ENCODE assay signal across 12 mouse cellular contexts in the genomic region with DNA sequence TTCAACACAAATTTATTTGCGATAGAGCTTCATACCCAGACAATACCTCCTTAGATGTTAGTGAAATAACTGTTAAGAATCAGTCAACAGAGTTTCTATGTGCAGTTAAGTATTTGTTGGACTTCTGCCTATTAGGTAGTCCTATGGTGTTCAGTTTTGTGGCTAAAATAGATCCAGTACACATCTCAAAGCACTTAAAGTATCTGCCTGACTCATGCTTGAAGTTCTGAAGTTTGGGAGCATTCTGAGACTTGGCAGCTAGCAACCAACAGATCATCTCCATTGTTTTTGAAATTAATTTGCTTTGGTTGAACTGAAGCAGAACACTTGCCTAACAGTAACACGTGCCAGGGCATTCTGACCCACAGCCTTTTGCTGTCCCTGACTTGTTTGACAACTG. TPM values are rescaled to one million over a fixed set of nuclear protein-coding genes. Genes with fewer than 3 reads are reported as not detected.
DNase-seq lines count a peak whose midpoint lies in the region; ATAC-seq lines count a peak whose summit lies in the region.
"Had no signal": no experiment of that assay in that cellular context is flagged by ENCODE, and none has a peak within 500 bp of the region (broad histone marks: within the 10 kb centered on the region; RNA-seq: fewer than 3 reads in every experiment).

No protein-coding gene starts in this region.

- peaks cover 41% of the 10 kb centered on the region for H3K4me1 ChIP-seq in heart, embryonic 10.5 days
- peaks cover 34% of the 10 kb centered on the region for H3K4me1 ChIP-seq in limb, embryonic 13.5 days
- H3K4me1 ChIP-seq in limb, embryonic 10.5 days: peaks cover 19% of the 10 kb centered on the region
- peaks cover 18% of the 10 kb centered on the region for H3K4me1 ChIP-seq in limb, embryonic 15.5 days

- intact Hi-C loops in heart, postnatal 10 days (cut with DNase I): loop anchor here (1.0 kb wide), 1 partner anchor 28 kb away; no protein-coding TSS in a partner anchor

- DNase-seq in heart, embryonic 10.5 days (ENCODE audit: low spot score): no peak
- DNase-seq in heart, postnatal 10 days: no peak
- no peak for DNase-seq in limb, embryonic 10.5 days (ENCODE audit: low spot score)
- peak; percentile 41 for DNase-seq in 416B (ENCODE audit: low read depth)
- no peak for DNase-seq in kidney, postnatal 4 days
- DNase-seq: adrenal gland, postnatal 25 days; cerebellum, adult 8-10 months; liver, embryonic 13.5 days had no signal

- H3K4me3 ChIP-seq in heart, embryonic 10.5 days: no peak overlapping the region
- H3K4me3 ChIP-seq in limb, embryonic 13.5 days: no peak overlapping the region
- H3K4me3 ChIP-seq in limb, embryonic 10.5 days: no peak overlapping the region
- H3K4me3 ChIP-seq in limb, embryonic 15.5 days: no peak overlapping the region
- H3K4me3 ChIP-seq: forebrain, embryonic 13.5 days; liver, embryonic 13.5 days had no signal

- ATAC-seq in limb, embryonic 13.5 days (ENCODE audit: low FRiP score, low read depth): no peak
- no peak for ATAC-seq in limb, embryonic 15.5 days (ENCODE audit: insufficient number of reproducible peaks, low FRiP score, low TSS enrichment, low read depth)
- ATAC-seq in granulocyte monocyte progenitor cell, adult 5-6 weeks (replicated peaks; ENCODE audit: poor library complexity, severe bottlenecking): no peak
- ATAC-seq: forebrain, embryonic 13.5 days had no signal

- H3K9me3 ChIP-seq in heart, embryonic 10.5 days: no peaks in the 10 kb centered on the region
- H3K9me3 ChIP-seq in limb, embryonic 13.5 days: no peaks in the 10 kb centered on the region
- no peaks in the 10 kb centered on the region for H3K9me3 ChIP-seq in limb, embryonic 10.5 days (replicated peaks)
- H3K9me3 ChIP-seq in limb, embryonic 15.5 days: no peaks in the 10 kb centered on the region
- H3K9me3 ChIP-seq: forebrain, embryonic 13.5 days; liver, embryonic 13.5 days had no signal

- 81% methylated on average over 2 of the region's 2 CpGs for WGBS in heart, embryonic 10.5 days
- 52% methylated on average over 2 of the region's 2 CpGs for WGBS in limb, embryonic 13.5 days
- 83% methylated on average over 2 of the region's 2 CpGs for WGBS in limb, embryonic 10.5 days
- WGBS in limb, embryonic 15.5 days: 50% methylated on average over 2 of the region's 2 CpGs

- H3K27ac ChIP-seq in heart, embryonic 10.5 days: peak overlapping the region; percentile 67; the same call in 1 of the 2 replicates
- H3K27ac ChIP-seq in limb, embryonic 13.5 days: peak overlapping the region; percentile 22; the same call in 1 of the 2 replicates
- no peak overlapping the region for H3K27ac ChIP-seq in limb, embryonic 10.5 days
- H3K27ac ChIP-seq in limb, embryonic 15.5 days: peak overlapping the region; percentile 65; the same call in 1 of the 2 replicates
- H3K27ac ChIP-seq: forebrain, embryonic 13.5 days; liver, embryonic 13.5 days had no signal

- H3K4me2 ChIP-seq in limb, embryonic 13.5 days (replicated peaks): no peak overlapping the region
- H3K4me2 ChIP-seq in limb, embryonic 15.5 days: no peak overlapping the region

- H3K36me3 ChIP-seq in heart, embryonic 10.5 days: no peaks in the 10 kb centered on the region
- no peaks in the 10 kb centered on the region for H3K36me3 ChIP-seq in limb, embryonic 13.5 days
- 0 out of 2 replicates have a peak, but pooled peaks cover 4% of the 10 kb centered on the region for H3K36me3 ChIP-seq in limb, embryonic 10.5 days
- no peaks in the 10 kb centered on the region for H3K36me3 ChIP-seq in limb, embryonic 15.5 days

- no peak overlapping the region for H3K9ac ChIP-seq in limb, embryonic 13.5 days
- no peak overlapping the region for H3K9ac ChIP-seq in limb, embryonic 15.5 days
- H3K9ac ChIP-seq: forebrain, embryonic 13.5 days; liver, embryonic 13.5 days had no signal

- no peaks in the 10 kb centered on the region for H3K27me3 ChIP-seq in heart, embryonic 10.5 days (ENCODE audit: insufficient read depth, poor library complexity, severe bottlenecking)
- no peaks in the 10 kb centered on the region for H3K27me3 ChIP-seq in limb, embryonic 13.5 days
- no peaks in the 10 kb centered on the region for H3K27me3 ChIP-seq in limb, embryonic 10.5 days (ENCODE audit: low read depth, poor library complexity, severe bottlenecking)
- no peaks in the 10 kb centered on the region for H3K27me3 ChIP-seq in limb, embryonic 15.5 days
- H3K27me3 ChIP-seq: forebrain, embryonic 13.5 days; liver, embryonic 13.5 days had no signal

RNA-seq across cellular contexts. Expression of gene Mbnl1, which starts 59.2 kb away (rescaled TPM):
- polyA plus RNA-seq in heart, embryonic 10.5 days (2016; fragmentation: Nextera tagmentation; extraction: Ambion mirVana): 66.5 and 71.7 TPM in 2 replicates
- 100 to 1,000 TPM; 185 to 187 TPM for total RNA-seq in heart, postnatal 10 days (2021)
- 88.7 and 89.7 TPM in 2 replicates for polyA plus RNA-seq in limb, embryonic 13.5 days (2015; fragmentation: Nextera tagmentation; extraction: Ambion mirVana)
- polyA plus RNA-seq in limb, embryonic 10.5 days (2016; fragmentation: Nextera tagmentation; extraction: Ambion mirVana): 51.2 and 53.1 TPM in 2 replicates
- polyA plus RNA-seq in limb, embryonic 15.5 days (2015; fragmentation: Nextera tagmentation; extraction: Ambion mirVana): 109 and 113 TPM in 2 replicates
- 464 and 485 TPM in 2 replicates for total RNA-seq in granulocyte monocyte progenitor cell, adult 5-6 weeks (2014; fragmentation: Nextera tagmentation)
- total RNA-seq in granulocyte monocyte progenitor cell, adult 5-6 weeks (2017): 524 and 651 TPM in 2 replicates
